Mouse (Mus musculus) intestine, postnatal 0 days (tissue): Measurements from ENCODE around the gene 3830406C13Rik. TPM values are rescaled to one million over a fixed set of nuclear protein-coding genes. Genes with fewer than 3 reads are reported as not detected.

ENCODE experiments used
- ATAC-seq: fragments of 200-750 bp; cut with Nextera tagmentation; 2 replicates; pipeline ENCODE4 v1.8.0; 2017; ENCODE audit warnings: mild to moderate bottlenecking, moderate TSS enrichment, moderate library complexity
- H3K27ac ChIP-seq: fragments of 300-500 bp; sonication (generic); 2 replicates; pipeline ENCODE4 v1.5.1; 2014; ENCODE audit warnings: mild to moderate bottlenecking, low read depth, low read length, moderate library complexity
- H3K27me3 ChIP-seq: fragments of 300-500 bp; sonication (generic); replicated peaks from 2 replicates; pipeline ENCODE4 v1.6.1; 2014; ENCODE audit warnings: low read length, mixed read lengths; ENCODE audit not compliant: control insufficient read depth, insufficient read depth
- H3K36me3 ChIP-seq: fragments of 300-500 bp; sonication (generic); 2 replicates; pipeline ENCODE4 v1.6.1; 2014; ENCODE audit warnings: mild to moderate bottlenecking, moderate library complexity; ENCODE audit not compliant: control insufficient read depth, insufficient read depth
- H3K4me1 ChIP-seq: fragments of 300-500 bp; sonication (generic); replicated peaks from 2 replicates; pipeline ENCODE4 v1.6.1; 2014; ENCODE audit warnings: antibody characterized with exemption, low read length, mixed read lengths; ENCODE audit not compliant: control insufficient read depth, insufficient read depth
- H3K4me2 ChIP-seq: fragments of 300-500 bp; sonication (generic); replicated peaks from 2 replicates; pipeline ENCODE4 v1.6.1; 2014; ENCODE audit warnings: low read depth, mild to moderate bottlenecking, moderate library complexity
- H3K4me3 ChIP-seq: fragments of 300-500 bp; sonication (generic); 2 replicates; pipeline ENCODE4 v1.5.1; 2014; ENCODE audit warnings: low read depth, low read length
- H3K9ac ChIP-seq: fragments of 300-500 bp; sonication (generic); 2 replicates; pipeline ENCODE4 v1.6.1; 2014; ENCODE audit warnings: mild to moderate bottlenecking, low read depth, low read length
- H3K9me3 ChIP-seq: fragments of 300-500 bp; sonication (generic); 2 replicates; pipeline ENCODE4 v1.6.1; 2016; ENCODE audit warnings: mixed run types; ENCODE audit not compliant: control insufficient read depth
- CTCF ChIP-seq: sonication (generic); IDR thresholded peaks from 2 replicates; pipeline ENCODE4 v1.5.1; 2016; ENCODE audit warnings: low read depth, mild to moderate bottlenecking, control low read depth, antibody characterized with exemption, moderate library complexity
- WGBS: fragments of 180-500 bp; shearing (Covaris S2); extraction: QIAGEN DNeasy Blood & Tissue Kit; methylation state at CpG from one replicate; pipeline ENCODE4 v1.1.7; 2014; 5-methylcytosine and 5-hydroxymethylcytosine counted together
- polyA plus RNA-seq: library from polyadenylated mRNA; unstranded; fragments of >200 nt; fragmentation: Nextera tagmentation; extraction: Ambion mirVana; gene quantifications from 2 replicates; pipeline ENCODE4 v1.2.1, GENCODE M21; 2015

Gene 3830406C13Rik
- polyA plus RNA-seq, 1 experiment from 2014 or later: 39.8 TPM

- no peak overlapping the region for H3K9ac ChIP-seq
- H3K27me3 ChIP-seq: no peaks in the 10 kb centered on the region
- no peak overlapping the region for H3K27ac ChIP-seq
- peaks cover 23% of the 10 kb centered on the region for H3K36me3 ChIP-seq
- no peak overlapping the region for H3K4me3 ChIP-seq
- TF ChIP-seq CTCF: no peak
- no peak for ATAC-seq
- no peak overlapping the region for H3K4me2 ChIP-seq
- H3K9me3 ChIP-seq: no peaks in the 10 kb centered on the region
- no peaks in the 10 kb centered on the region for H3K4me1 ChIP-seq
These were observed 15.2 kb downstream of the 3830406C13Rik start for GRCm38 (mm10) chr14:12299171-12299570.

GRCm38 (mm10) chr14:12299654-12300053, 15.7 kb downstream of the 3830406C13Rik start:
- Histone ChIP-seq H3K36me3 (peaks cover 19% of the 10 kb centered on the region), H3K4me3 (no peak overlapping the region), H3K27me3 (no peaks in the 10 kb centered on the region), H3K4me2 (no peak overlapping the region), H3K4me1 (no peaks in the 10 kb centered on the region), H3K9ac (no peak overlapping the region), H3K27ac (no peak overlapping the region), H3K9me3 (no peaks in the 10 kb centered on the region)
- no peak for TF ChIP-seq CTCF
- 85% methylated on average over 6 of the region's 6 CpGs for WGBS
- no peak for ATAC-seq

GRCm38 (mm10) chr14:12300275-12300674, 16.3 kb downstream of the 3830406C13Rik start:
- H3K4me1 ChIP-seq: no peaks in the 10 kb centered on the region
- H3K4me3 ChIP-seq: no peak overlapping the region
- H3K9me3 ChIP-seq: no peaks in the 10 kb centered on the region
- WGBS: 79% methylated on average over 4 of the region's 4 CpGs
- no peak for TF ChIP-seq CTCF
- no peak overlapping the region for H3K27ac ChIP-seq
- H3K36me3 ChIP-seq: peaks cover 19% of the 10 kb centered on the region
- H3K27me3 ChIP-seq: no peaks in the 10 kb centered on the region
- no peak for ATAC-seq
- H3K9ac ChIP-seq: no peak overlapping the region
- H3K4me2 ChIP-seq: no peak overlapping the region

GRCm38 (mm10) chr14:12300677-12301076, 16.7 kb downstream of the 3830406C13Rik start:
- peak; percentile 48 for TF ChIP-seq CTCF
- Histone ChIP-seq H3K9ac (no peak overlapping the region), H3K4me2 (no peak overlapping the region), H3K36me3 (peaks cover 17% of the 10 kb centered on the region), H3K27ac (no peak overlapping the region), H3K27me3 (no peaks in the 10 kb centered on the region), H3K9me3 (no peaks in the 10 kb centered on the region), H3K4me1 (no peaks in the 10 kb centered on the region), H3K4me3 (no peak overlapping the region)
- 70% methylated on average over 3 of the region's 3 CpGs for WGBS
- ATAC-seq: no peak

- Histone ChIP-seq H3K4me2 (no peak overlapping the region), H3K9me3 (no peaks in the 10 kb centered on the region), H3K4me1 (no peaks in the 10 kb centered on the region), H3K36me3 (peaks cover 11% of the 10 kb centered on the region), H3K27me3 (no peaks in the 10 kb centered on the region), H3K4me3 (no peak overlapping the region), H3K27ac (no peak overlapping the region), H3K9ac (no peak overlapping the region)
- no peak for ATAC-seq
- no peak for TF ChIP-seq CTCF
- 43% methylated on average over 2 of the region's 2 CpGs for WGBS
These were observed 19.1 kb downstream of the 3830406C13Rik start for GRCm38 (mm10) chr14:12303106-12303505.

GRCm38 (mm10) chr14:12333622-12334021, 49.6 kb downstream of the 3830406C13Rik start:
- no peaks in the 10 kb centered on the region for H3K4me1 ChIP-seq

GRCm38 (mm10) chr14:12334925-12335324, 51.0 kb downstream of the 3830406C13Rik start:
- 43% methylated on average over 7 of the region's 7 CpGs for WGBS
- H3K36me3 ChIP-seq: no peaks in the 10 kb centered on the region
- no peak for ATAC-seq
- H3K4me2 ChIP-seq: no peak overlapping the region
- no peak overlapping the region for H3K9ac ChIP-seq
- H3K27me3 ChIP-seq: peaks cover 55% of the 10 kb centered on the region
- H3K4me1 ChIP-seq: no peaks in the 10 kb centered on the region
- H3K27ac ChIP-seq: no peak overlapping the region
- H3K9me3 ChIP-seq: no peaks in the 10 kb centered on the region
- no peak overlapping the region for H3K4me3 ChIP-seq
- TF ChIP-seq CTCF: no peak

More at GRCm38 (mm10) chr14:12333622-12334021, 49.6 kb downstream of the 3830406C13Rik start:
- 74% methylated on average over 7 of the region's 7 CpGs for WGBS
- no peaks in the 10 kb centered on the region for H3K9me3 ChIP-seq
- H3K9ac ChIP-seq: no peak overlapping the region
- peak; percentile 48 for TF ChIP-seq CTCF
- H3K4me3 ChIP-seq: no peak overlapping the region
- H3K4me2 ChIP-seq: no peak overlapping the region
- H3K27me3 ChIP-seq: peaks cover 46% of the 10 kb centered on the region
- ATAC-seq: no peak
- H3K27ac ChIP-seq: no peak overlapping the region
- no peaks in the 10 kb centered on the region for H3K36me3 ChIP-seq
